Mouse (Mus musculus): ENCODE results near the gene Slc11a2.
A peak's percentile ranks its signal among the peaks of the same experiment; 100 is the strongest.
"Not testable (repeated sequence)": the region's sequence is repeated elsewhere in the genome, so short reads cannot be mapped to it uniquely, and the experiment has no call there.

Gene Slc11a2

GRCm38 (mm10) chr15:100391066-100391465 is 33.8 kb downstream of the Slc11a2 start:
- Histone ChIP-seq H3K4me3 (replicated peaks; ENCODE audit: low read length) (no peak overlapping the region), H3K9me3 (ENCODE audit: low read length) (peaks cover 4% of the 10 kb centered on the region), H3K27me3 (ENCODE audit: insufficient read depth, low read length) (no peaks in the 10 kb centered on the region), H3K4me1 (replicated peaks; ENCODE audit: low read depth, low read length) (peaks cover 29% of the 10 kb centered on the region), H3K36me3 (ENCODE audit: insufficient read depth, low read length) (peaks cover 29% of the 10 kb centered on the region)
- TF ChIP-seq NANOG (IDR thresholded peaks at IDR 0.05; ENCODE audit: borderline replicate concordance, low read length), result no peak
- TF ChIP-seq CTCF (conservative IDR thresholded peaks at IDR 0.05; ENCODE audit: low read length), result no peak
- no peak for TF ChIP-seq POU5F1 (IDR thresholded peaks at IDR 0.05; ENCODE audit: borderline replicate concordance, low read length)

GRCm38 (mm10) chr15:100388886-100389285 is 36.0 kb downstream of the Slc11a2 start:
- H3K4me1 ChIP-seq (replicated peaks; ENCODE audit: low read depth, low read length), result peaks cover 24% of the 10 kb centered on the region
- no peak overlapping the region for H3K4me3 ChIP-seq (replicated peaks; ENCODE audit: low read length)
- H3K9me3 ChIP-seq (ENCODE audit: low read length), result no peaks in the 10 kb centered on the region
- no peaks in the 10 kb centered on the region for H3K27me3 ChIP-seq (ENCODE audit: insufficient read depth, low read length)
- H3K36me3 ChIP-seq (ENCODE audit: insufficient read depth, low read length), result peaks cover 10% of the 10 kb centered on the region
- TF ChIP-seq NANOG (IDR thresholded peaks at IDR 0.05; ENCODE audit: borderline replicate concordance, low read length) (no peak), CTCF (conservative IDR thresholded peaks at IDR 0.05; ENCODE audit: low read length) (no peak), POU5F1 (IDR thresholded peaks at IDR 0.05; ENCODE audit: borderline replicate concordance, low read length) (no peak)

- Histone ChIP-seq H3K27me3 (ENCODE audit: insufficient read depth, low read length) (no peaks in the 10 kb centered on the region), H3K4me1 (replicated peaks; ENCODE audit: low read depth, low read length) (peaks cover 18% of the 10 kb centered on the region), H3K9me3 (ENCODE audit: low read length) (no peaks in the 10 kb centered on the region), H3K4me3 (replicated peaks; ENCODE audit: low read length) (no peak overlapping the region), H3K36me3 (ENCODE audit: insufficient read depth, low read length) (peaks cover 5% of the 10 kb centered on the region; the same call in 1 of the 2 replicates)
- TF ChIP-seq POU5F1 (IDR thresholded peaks at IDR 0.05; ENCODE audit: borderline replicate concordance, low read length), result no peak
- no peak for TF ChIP-seq CTCF (conservative IDR thresholded peaks at IDR 0.05; ENCODE audit: low read length)
- no peak for TF ChIP-seq NANOG (IDR thresholded peaks at IDR 0.05; ENCODE audit: borderline replicate concordance, low read length)
Measured at GRCm38 (mm10) chr15:100388224-100388835, 36.5 kb downstream of the Slc11a2 start.

GRCm38 (mm10) chr15:100387544-100388223 is 37.2 kb downstream of the Slc11a2 start:
- H3K4me3 ChIP-seq (replicated peaks; ENCODE audit: low read length), result no peak overlapping the region
- no peaks in the 10 kb centered on the region for H3K9me3 ChIP-seq (ENCODE audit: low read length)
- H3K4me1 ChIP-seq (replicated peaks; ENCODE audit: low read depth, low read length), result peaks cover 12% of the 10 kb centered on the region
- no peaks in the 10 kb centered on the region for H3K27me3 ChIP-seq (ENCODE audit: insufficient read depth, low read length)
- no peaks in the 10 kb centered on the region for H3K36me3 ChIP-seq (ENCODE audit: insufficient read depth, low read length)
- no peak for TF ChIP-seq POU5F1 (IDR thresholded peaks at IDR 0.05; ENCODE audit: borderline replicate concordance, low read length)
- TF ChIP-seq NANOG (IDR thresholded peaks at IDR 0.05; ENCODE audit: borderline replicate concordance, low read length), result no peak
- TF ChIP-seq CTCF (conservative IDR thresholded peaks at IDR 0.05; ENCODE audit: low read length), result no peak

- no peaks in the 10 kb centered on the region for H3K36me3 ChIP-seq (ENCODE audit: insufficient read depth, low read length)
- no peaks in the 10 kb centered on the region for H3K4me1 ChIP-seq (replicated peaks; ENCODE audit: low read depth, low read length)
- no peaks in the 10 kb centered on the region for H3K9me3 ChIP-seq (ENCODE audit: low read length)
- no peak overlapping the region for H3K4me3 ChIP-seq (replicated peaks; ENCODE audit: low read length)
- no peaks in the 10 kb centered on the region for H3K27me3 ChIP-seq (ENCODE audit: insufficient read depth, low read length)
- TF ChIP-seq POU5F1 (IDR thresholded peaks at IDR 0.05; ENCODE audit: borderline replicate concordance, low read length) (no peak), NANOG (IDR thresholded peaks at IDR 0.05; ENCODE audit: borderline replicate concordance, low read length) (no peak), CTCF (conservative IDR thresholded peaks at IDR 0.05; ENCODE audit: low read length) (no peak)
Measured at GRCm38 (mm10) chr15:100385705-100386104, 39.2 kb downstream of the Slc11a2 start.

- Histone ChIP-seq H3K9me3 (ENCODE audit: low read length) (no peaks in the 10 kb centered on the region), H3K27me3 (ENCODE audit: insufficient read depth, low read length) (0 out of 2 replicates have a peak, but pooled peaks cover 5% of the 10 kb centered on the region), H3K4me1 (replicated peaks; ENCODE audit: low read depth, low read length) (no peaks in the 10 kb centered on the region), H3K36me3 (ENCODE audit: insufficient read depth, low read length) (no peaks in the 10 kb centered on the region), H3K4me3 (replicated peaks; ENCODE audit: low read length) (no peak overlapping the region)
- TF ChIP-seq POU5F1 (IDR thresholded peaks at IDR 0.05; ENCODE audit: borderline replicate concordance, low read length), result no peak
- no peak for TF ChIP-seq CTCF (conservative IDR thresholded peaks at IDR 0.05; ENCODE audit: low read length)
- TF ChIP-seq NANOG (IDR thresholded peaks at IDR 0.05; ENCODE audit: borderline replicate concordance, low read length), result no peak
Measured at GRCm38 (mm10) chr15:100380104-100380503, 44.8 kb downstream of the Slc11a2 start.

GRCm38 (mm10) chr15:100379658-100380057 is 45.2 kb downstream of the Slc11a2 start:
- Histone ChIP-seq H3K36me3 (ENCODE audit: insufficient read depth, low read length) (no peaks in the 10 kb centered on the region), H3K9me3 (ENCODE audit: low read length) (no peaks in the 10 kb centered on the region), H3K27me3 (ENCODE audit: insufficient read depth, low read length) (0 out of 2 replicates have a peak, but pooled peaks cover 5% of the 10 kb centered on the region), H3K4me3 (replicated peaks; ENCODE audit: low read length) (no peak overlapping the region), H3K4me1 (replicated peaks; ENCODE audit: low read depth, low read length) (0 out of 2 replicates have a peak, but pooled peaks cover 3% of the 10 kb centered on the region)
- TF ChIP-seq NANOG (IDR thresholded peaks at IDR 0.05; ENCODE audit: borderline replicate concordance, low read length), result no peak
- no peak for TF ChIP-seq POU5F1 (IDR thresholded peaks at IDR 0.05; ENCODE audit: borderline replicate concordance, low read length)
- no peak for TF ChIP-seq CTCF (conservative IDR thresholded peaks at IDR 0.05; ENCODE audit: low read length)

GRCm38 (mm10) chr15:100377847-100378505 is 46.9 kb downstream of the Slc11a2 start:
- not testable (repeated sequence) for H3K4me3 ChIP-seq (replicated peaks; ENCODE audit: low read length); H3K9me3 ChIP-seq (ENCODE audit: low read length); H3K27me3 ChIP-seq (ENCODE audit: insufficient read depth, low read length); H3K4me1 ChIP-seq (replicated peaks; ENCODE audit: low read depth, low read length); H3K36me3 ChIP-seq (ENCODE audit: insufficient read depth, low read length)
- 0 out of 2 replicates have a peak, but pooled peaks have one; percentile 17 for TF ChIP-seq CTCF (conservative IDR thresholded peaks at IDR 0.05; ENCODE audit: low read length)

Data from E14TG2a.4 (cell line).